Mouse (Mus musculus): ENCODE measurements around the gene H2-DMb1. TPM values are rescaled to one million over a fixed set of nuclear protein-coding genes. Genes with fewer than 3 reads are reported as not detected.

The H2-DMb1 gene
- polyA plus RNA-seq, 1 experiment from 2014 or later: 0.38 TPM

DNA sequence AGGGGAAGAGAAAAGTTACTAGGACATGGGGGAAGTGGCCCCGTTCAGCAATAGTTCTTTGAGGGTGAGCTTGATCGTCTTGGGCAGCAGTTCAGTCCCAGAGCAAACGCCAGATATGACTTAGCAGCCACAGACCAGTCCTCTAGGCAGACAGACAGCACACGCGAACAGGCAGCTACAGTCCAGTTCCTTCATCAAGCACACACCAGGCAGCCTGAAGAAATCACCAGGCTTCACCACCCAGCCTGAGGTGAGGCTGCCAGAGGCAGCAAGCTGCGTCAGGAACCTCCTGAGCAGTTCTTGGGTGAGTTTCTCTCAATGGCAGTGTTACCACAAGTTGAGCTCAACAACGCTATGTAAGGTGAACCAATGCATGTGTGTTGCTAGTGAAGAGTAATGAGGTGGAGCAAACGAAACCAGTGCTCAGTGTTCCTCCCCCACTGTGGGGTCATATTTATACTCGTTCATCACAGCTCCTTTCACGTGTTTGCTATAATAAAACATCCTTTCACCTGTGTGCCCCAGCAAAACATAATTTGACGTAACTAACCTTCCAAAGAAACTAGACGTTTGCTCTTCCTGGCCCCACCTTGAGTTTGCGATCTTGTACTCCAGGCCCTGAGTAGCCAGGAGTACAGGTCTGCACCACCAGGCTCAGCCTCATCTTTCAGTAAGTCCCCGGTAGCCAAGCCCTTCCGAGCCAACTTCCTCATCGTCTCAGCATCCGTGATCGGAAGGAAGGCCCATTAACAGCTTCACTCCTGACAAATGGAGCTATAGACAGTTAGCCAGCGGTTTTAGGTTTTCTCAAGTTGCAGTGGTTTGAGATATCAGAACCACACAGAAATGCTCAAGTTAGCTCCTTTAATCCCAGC lies 22.6 kb upstream of the H2-DMb1 start:
- Histone ChIP-seq H3K4me3 (ENCODE audit: control insufficient read depth in 1 of 2, insufficient read depth in 1 of 2, low read depth in 1 of 2, low read length in 2 of 2) (no peak overlapping the region), H3K4me1 (ENCODE audit: control insufficient read depth in 2 of 2, insufficient read depth in 2 of 2, low read length in 2 of 2) (peaks cover 2 to 15% of the 10 kb centered on the region in 2 experiments; a peak in 3 of 4 replicates), H3K27me3 (ENCODE audit: control insufficient read depth, insufficient read depth, low read length) (no peaks in the 10 kb centered on the region), H3K9me3 (ENCODE audit: control insufficient read depth, low read length) (no peaks in the 10 kb centered on the region), H3K27ac (replicated peaks in 1 of 2; ENCODE audit: control insufficient read depth in 1 of 2, insufficient read depth in 1 of 2, low read depth in 2 of 2, low read length in 2 of 2) (no peak overlapping the region), H3K4me2 (ENCODE audit: low read length) (no peak overlapping the region), H3K36me3 (ENCODE audit: control insufficient read depth, insufficient read depth, low read length) (peaks cover 10% of the 10 kb centered on the region; the same call in 1 of the 2 replicates), H3K9ac (ENCODE audit: low read length) (no peak overlapping the region)
- 77% methylated on average over 19 of the region's 19 CpGs for WGBS
- no peak for ATAC-seq (ENCODE audit: insufficient number of reproducible peaks, insufficient read depth, low FRiP score, low read depth)

- H3K36me3 ChIP-seq (ENCODE audit: control insufficient read depth, insufficient read depth, low read length): no peaks in the 10 kb centered on the region
- H3K4me1 ChIP-seq (ENCODE audit: control insufficient read depth in 2 of 2, insufficient read depth in 2 of 2, low read length in 2 of 2): peaks cover 4 to 15% of the 10 kb centered on the region in 2 experiments; a peak in 3 of 4 replicates
- H3K9ac ChIP-seq (ENCODE audit: low read length): no peak overlapping the region
- no peaks in the 10 kb centered on the region for H3K27me3 ChIP-seq (ENCODE audit: control insufficient read depth, insufficient read depth, low read length)
- no peaks in the 10 kb centered on the region for H3K9me3 ChIP-seq (ENCODE audit: control insufficient read depth, low read length)
- no peak for ATAC-seq (ENCODE audit: insufficient number of reproducible peaks, insufficient read depth, low FRiP score, low read depth)
- H3K27ac ChIP-seq (replicated peaks in 1 of 2; ENCODE audit: control insufficient read depth in 1 of 2, insufficient read depth in 1 of 2, low read depth in 2 of 2, low read length in 2 of 2): no peak overlapping the region
- H3K4me3 ChIP-seq (ENCODE audit: control insufficient read depth in 1 of 2, insufficient read depth in 1 of 2, low read depth in 1 of 2, low read length in 2 of 2): no peak overlapping the region
- H3K4me2 ChIP-seq (ENCODE audit: low read length): no peak overlapping the region
- WGBS: 80% methylated on average over 7 of the region's 7 CpGs
Observed at GRCm38 (mm10) chr17:34131911-34132310, 21.0 kb upstream of the H2-DMb1 start.

GRCm38 (mm10) chr17:34133289-34133688 lies 19.6 kb upstream of the H2-DMb1 start:
- Histone ChIP-seq H3K36me3 (ENCODE audit: control insufficient read depth, insufficient read depth, low read length) (no peaks in the 10 kb centered on the region), H3K4me2 (ENCODE audit: low read length) (no peak overlapping the region), H3K4me3 (ENCODE audit: control insufficient read depth in 1 of 2, insufficient read depth in 1 of 2, low read depth in 1 of 2, low read length in 2 of 2) (no peak overlapping the region), H3K9ac (ENCODE audit: low read length) (no peak overlapping the region), H3K9me3 (ENCODE audit: control insufficient read depth, low read length) (no peaks in the 10 kb centered on the region), H3K4me1 (ENCODE audit: control insufficient read depth in 2 of 2, insufficient read depth in 2 of 2, low read length in 2 of 2) (peaks cover 2 to 12% of the 10 kb centered on the region in 2 experiments; a peak in 3 of 4 replicates), H3K27ac (replicated peaks in 1 of 2; ENCODE audit: control insufficient read depth in 1 of 2, insufficient read depth in 1 of 2, low read depth in 2 of 2, low read length in 2 of 2) (no peak overlapping the region), H3K27me3 (ENCODE audit: control insufficient read depth, insufficient read depth, low read length) (peaks cover 12% of the 10 kb centered on the region)
- WGBS: 78% methylated on average over 11 of the region's 11 CpGs
- no peak for ATAC-seq (ENCODE audit: insufficient number of reproducible peaks, insufficient read depth, low FRiP score, low read depth)

GRCm38 (mm10) chr17:34134451-34134850 lies 18.4 kb upstream of the H2-DMb1 start:
- Histone ChIP-seq H3K9me3 (ENCODE audit: control insufficient read depth, low read length) (no peaks in the 10 kb centered on the region), H3K4me1 (ENCODE audit: control insufficient read depth in 2 of 2, insufficient read depth in 2 of 2, low read length in 2 of 2) (peaks cover 2 to 4% of the 10 kb centered on the region in 2 experiments; a peak in 1 of 4 replicates), H3K27ac (replicated peaks in 1 of 2; ENCODE audit: control insufficient read depth in 1 of 2, insufficient read depth in 1 of 2, low read depth in 2 of 2, low read length in 2 of 2) (no peak overlapping the region), H3K9ac (ENCODE audit: low read length) (no peak overlapping the region), H3K36me3 (ENCODE audit: control insufficient read depth, insufficient read depth, low read length) (no peaks in the 10 kb centered on the region), H3K27me3 (ENCODE audit: control insufficient read depth, insufficient read depth, low read length) (peaks cover 20% of the 10 kb centered on the region), H3K4me3 (ENCODE audit: control insufficient read depth in 1 of 2, insufficient read depth in 1 of 2, low read depth in 1 of 2, low read length in 2 of 2) (no peak overlapping the region), H3K4me2 (ENCODE audit: low read length) (no peak overlapping the region)
- WGBS: 87% methylated on average over 3 of the region's 3 CpGs
- no peak for ATAC-seq (ENCODE audit: insufficient number of reproducible peaks, insufficient read depth, low FRiP score, low read depth)

GRCm38 (mm10) chr17:34135297-34136224 lies 17.3 kb upstream of the H2-DMb1 start:
- 6% methylated on average over 31 of the region's 31 CpGs for WGBS
- Histone ChIP-seq H3K4me1 (ENCODE audit: control insufficient read depth in 2 of 2, insufficient read depth in 2 of 2, low read length in 2 of 2) (peaks cover 5 to 12% of the 10 kb centered on the region in 2 experiments; a peak in 2 of 4 replicates), H3K36me3 (ENCODE audit: control insufficient read depth, insufficient read depth, low read length) (no peaks in the 10 kb centered on the region), H3K9me3 (ENCODE audit: control insufficient read depth, low read length) (no peaks in the 10 kb centered on the region), H3K4me3 (ENCODE audit: control insufficient read depth in 1 of 2, insufficient read depth in 1 of 2, low read depth in 1 of 2, low read length in 2 of 2) (peak overlapping the region; percentile 33 to 41), H3K4me2 (ENCODE audit: low read length) (peak overlapping the region; percentile 75), H3K9ac (ENCODE audit: low read length) (no peak overlapping the region), H3K27ac (replicated peaks in 1 of 2; ENCODE audit: control insufficient read depth in 1 of 2, insufficient read depth in 1 of 2, low read depth in 2 of 2, low read length in 2 of 2) (no peak overlapping the region), H3K27me3 (ENCODE audit: control insufficient read depth, insufficient read depth, low read length) (peaks cover 26% of the 10 kb centered on the region)
- ATAC-seq (ENCODE audit: insufficient number of reproducible peaks, insufficient read depth, low FRiP score, low read depth): peak; percentile 94

DNA sequence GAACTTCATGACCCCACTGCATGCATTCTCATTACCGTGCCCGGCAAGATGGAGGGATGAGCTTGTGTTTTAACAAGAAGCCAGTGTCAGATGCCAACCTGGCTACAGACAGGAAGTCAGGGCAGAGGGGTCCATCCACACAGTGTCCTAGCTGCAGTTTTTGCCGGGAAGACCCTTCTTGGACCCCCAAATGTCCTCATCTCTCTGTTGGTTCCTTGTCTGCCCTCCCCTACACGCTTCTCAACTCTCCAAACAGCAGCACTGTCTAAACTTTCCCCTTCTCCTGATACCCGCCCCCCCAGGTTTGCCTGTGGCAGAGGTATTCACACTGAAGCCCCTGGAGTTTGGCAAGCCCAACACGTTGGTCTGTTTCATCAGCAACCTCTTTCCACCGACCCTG lies 15.3 kb upstream of the H2-DMb1 start:
- Histone ChIP-seq H3K36me3 (ENCODE audit: control insufficient read depth, insufficient read depth, low read length) (no peaks in the 10 kb centered on the region), H3K27ac (replicated peaks in 1 of 2; ENCODE audit: control insufficient read depth in 1 of 2, insufficient read depth in 1 of 2, low read depth in 2 of 2, low read length in 2 of 2) (no peak overlapping the region), H3K9ac (ENCODE audit: low read length) (no peak overlapping the region), H3K9me3 (ENCODE audit: control insufficient read depth, low read length) (no peaks in the 10 kb centered on the region), H3K4me3 (ENCODE audit: control insufficient read depth in 1 of 2, insufficient read depth in 1 of 2, low read depth in 1 of 2, low read length in 2 of 2) (no peak overlapping the region), H3K4me2 (ENCODE audit: low read length) (no peak overlapping the region), H3K27me3 (ENCODE audit: control insufficient read depth, insufficient read depth, low read length) (peaks cover 37% of the 10 kb centered on the region), H3K4me1 (ENCODE audit: control insufficient read depth in 2 of 2, insufficient read depth in 2 of 2, low read length in 2 of 2) (peaks cover 5 to 12% of the 10 kb centered on the region in 2 experiments; a peak in 2 of 4 replicates)
- no peak for ATAC-seq (ENCODE audit: insufficient number of reproducible peaks, insufficient read depth, low FRiP score, low read depth)
- WGBS: 61% methylated on average over 7 of the region's 7 CpGs

- no peak overlapping the region for H3K9ac ChIP-seq (ENCODE audit: low read length)
- no peaks in the 10 kb centered on the region for H3K9me3 ChIP-seq (ENCODE audit: control insufficient read depth, low read length)
- peaks cover 5 to 12% of the 10 kb centered on the region in 2 experiments; a peak in 2 of 4 replicates for H3K4me1 ChIP-seq (ENCODE audit: control insufficient read depth in 2 of 2, insufficient read depth in 2 of 2, low read length in 2 of 2)
- H3K4me2 ChIP-seq (ENCODE audit: low read length): no peak overlapping the region
- 64% methylated on average over 7 of the region's 7 CpGs for WGBS
- ATAC-seq (ENCODE audit: insufficient number of reproducible peaks, insufficient read depth, low FRiP score, low read depth): no peak
- H3K36me3 ChIP-seq (ENCODE audit: control insufficient read depth, insufficient read depth, low read length): no peaks in the 10 kb centered on the region
- no peak overlapping the region for H3K4me3 ChIP-seq (ENCODE audit: control insufficient read depth in 1 of 2, insufficient read depth in 1 of 2, low read depth in 1 of 2, low read length in 2 of 2)
- no peak overlapping the region for H3K27ac ChIP-seq (replicated peaks in 1 of 2; ENCODE audit: control insufficient read depth in 1 of 2, insufficient read depth in 1 of 2, low read depth in 2 of 2, low read length in 2 of 2)
- peaks cover 39% of the 10 kb centered on the region for H3K27me3 ChIP-seq (ENCODE audit: control insufficient read depth, insufficient read depth, low read length)
Observed at GRCm38 (mm10) chr17:34138655-34139054, 14.2 kb upstream of the H2-DMb1 start.

Measured in heart, embryonic 14.5 days (tissue).